Mouse (Mus musculus) megakaryocyte, embryonic 14.5 days (primary cell): ENCODE data around the gene Hagh. TPM values are rescaled to one million over a fixed set of nuclear protein-coding genes. Genes with fewer than 3 reads are reported as not detected.
A peak's percentile ranks its signal among the peaks of the same experiment; 100 is the strongest.

ENCODE experiments used
- H3K27me3 ChIP-seq: replicated peaks from 2 replicates; pipeline ENCODE3; 2012; ENCODE audit warnings: inconsistent platforms
- H3K36me3 ChIP-seq: replicated peaks from 2 replicates; pipeline ENCODE3; 2012; ENCODE audit warnings: low read length, inconsistent platforms, mixed read lengths
- H3K4me1 ChIP-seq: 2 replicates; pipeline ENCODE4 v1.6.1; 2012; ENCODE audit warnings: inconsistent platforms
- H3K4me3 ChIP-seq: replicated peaks from 2 replicates; pipeline ENCODE3; 2012; ENCODE audit warnings: moderate library complexity, mild to moderate bottlenecking, inconsistent platforms
- H3K9me3 ChIP-seq: 2 replicates; pipeline ENCODE4 v1.6.1; 2012; ENCODE audit warnings: inconsistent platforms
- FLI1 ChIP-seq: IDR thresholded peaks from 2 replicates; pipeline ENCODE4 v1.6.1; 2012; ENCODE audit warnings: low read length, inconsistent platforms, mixed read lengths
- GATA1 ChIP-seq: IDR thresholded peaks from 3 replicates; pipeline ENCODE4 v1.6.1; 2012; ENCODE audit warnings: mixed read lengths, low read length, inconsistent platforms, borderline replicate concordance
- polyA plus RNA-seq: library from polyadenylated mRNA; stranded (reverse); fragments of >175 nt; gene quantifications from 2 replicates; pipeline ENCODE4 v1.2.3, GENCODE M21; 2012; ENCODE audit warnings: low replicate concordance; ENCODE audit not compliant: insufficient read depth

Hagh gene
- polyA plus RNA-seq, 1 experiment = 29.1 TPM

- TF ChIP-seq FLI1 (no peak), GATA1 (no peak)
- H3K9me3 ChIP-seq = no peaks in the 10 kb centered on the region
- peaks cover 74% of the 10 kb centered on the region for H3K4me1 ChIP-seq
- H3K36me3 ChIP-seq = peaks cover 70% of the 10 kb centered on the region
- peak overlapping the region; percentile 53 for H3K4me3 ChIP-seq
- no peaks in the 10 kb centered on the region for H3K27me3 ChIP-seq
These were observed 53.3 kb downstream of the Hagh start for GRCm38 (mm10) chr17:24893276-24893675.

GRCm38 (mm10) chr17:24894061-24894994, 54.4 kb downstream of the Hagh start:
- Histone ChIP-seq H3K9me3 (no peaks in the 10 kb centered on the region), H3K4me3 (peak overlapping the region; percentile 94), H3K36me3 (peaks cover 72% of the 10 kb centered on the region), H3K4me1 (peaks cover 77% of the 10 kb centered on the region), H3K27me3 (no peaks in the 10 kb centered on the region)
- no peak for TF ChIP-seq FLI1
- no peak for TF ChIP-seq GATA1

- H3K4me3 ChIP-seq = peak within 1 kb of the TSS; percentile 94
- no peaks in the 10 kb centered on the region for H3K27me3 ChIP-seq
- no peak for TF ChIP-seq GATA1
- peak; percentile 77; the same call in 1 of the 2 replicates for TF ChIP-seq FLI1
- peaks cover 72% of the 10 kb centered on the region for H3K36me3 ChIP-seq
- peaks cover 82% of the 10 kb centered on the region for H3K4me1 ChIP-seq
- no peaks in the 10 kb centered on the region for H3K9me3 ChIP-seq
These were observed 55.1 kb downstream of the Hagh start, which contains the start of the genes Eme2 and Mrps34 for GRCm38 (mm10) chr17:24894995-24895547. Eme2 (minus strand) TSS chr17:24895087. Mrps34 (plus strand) TSS chr17:24895116.

- Histone ChIP-seq H3K4me1 (peaks cover 76% of the 10 kb centered on the region), H3K36me3 (peaks cover 72% of the 10 kb centered on the region), H3K27me3 (no peaks in the 10 kb centered on the region), H3K4me3 (peak overlapping the region; percentile 94), H3K9me3 (no peaks in the 10 kb centered on the region)
- no peak for TF ChIP-seq GATA1
- no peak for TF ChIP-seq FLI1
These were observed 55.8 kb downstream of the Hagh start for GRCm38 (mm10) chr17:24895571-24896240.

- TF ChIP-seq GATA1 (no peak), FLI1 (no peak)
- H3K4me3 ChIP-seq = peak within 1 kb of the TSS; percentile 94
- H3K36me3 ChIP-seq = peaks cover 72% of the 10 kb centered on the region
- H3K27me3 ChIP-seq = no peaks in the 10 kb centered on the region
- H3K4me1 ChIP-seq = peaks cover 69% of the 10 kb centered on the region
- H3K9me3 ChIP-seq = no peaks in the 10 kb centered on the region
These were observed 56.5 kb downstream of the Hagh start, which contains the start of gene Nme3 for GRCm38 (mm10) chr17:24896241-24896992. Nme3 (plus strand) TSS chr17:24896500.

GRCm38 (mm10) chr17:24896993-24897269, 57.0 kb downstream of the Hagh start:
- Histone ChIP-seq H3K4me1 (peaks cover 69% of the 10 kb centered on the region), H3K4me3 (peak overlapping the region; percentile 94), H3K36me3 (peaks cover 75% of the 10 kb centered on the region), H3K27me3 (no peaks in the 10 kb centered on the region), H3K9me3 (no peaks in the 10 kb centered on the region)
- no peak for TF ChIP-seq FLI1

- peak overlapping the region; percentile 25 for H3K4me3 ChIP-seq
- peaks cover 75% of the 10 kb centered on the region for H3K36me3 ChIP-seq
These were observed 57.7 kb downstream of the Hagh start for GRCm38 (mm10) chr17:24897600-24897999.

GRCm38 (mm10) chr17:24898041-24898854, 58.3 kb downstream of the Hagh start:
- H3K4me3 ChIP-seq = peak overlapping the region; percentile 25
- no peaks in the 10 kb centered on the region for H3K9me3 ChIP-seq
- no peak for TF ChIP-seq GATA1
- no peak for TF ChIP-seq FLI1
- H3K36me3 ChIP-seq = peaks cover 75% of the 10 kb centered on the region
- H3K4me1 ChIP-seq = peaks cover 63% of the 10 kb centered on the region
- no peaks in the 10 kb centered on the region for H3K27me3 ChIP-seq

More at GRCm38 (mm10) chr17:24897600-24897999, 57.7 kb downstream of the Hagh start:
- TF ChIP-seq FLI1 = no peak
- Histone ChIP-seq H3K9me3 (no peaks in the 10 kb centered on the region), H3K27me3 (no peaks in the 10 kb centered on the region), H3K4me1 (peaks cover 66% of the 10 kb centered on the region)

GRCm38 (mm10) chr17:24899153-24899552, 59.2 kb downstream of the Hagh start:
- TF ChIP-seq FLI1 = no peak
- no peak for TF ChIP-seq GATA1
- Histone ChIP-seq H3K4me3 (no peak overlapping the region), H3K4me1 (peaks cover 63% of the 10 kb centered on the region), H3K9me3 (no peaks in the 10 kb centered on the region), H3K27me3 (no peaks in the 10 kb centered on the region), H3K36me3 (peaks cover 76% of the 10 kb centered on the region)
